Mouse (Mus musculus): Measurements from ENCODE around the gene Cyp2d11. TPM values are rescaled to one million over a fixed set of nuclear protein-coding genes. Genes with fewer than 3 reads are reported as not detected.

Cyp2d11 gene
- polyA plus RNA-seq, 1 experiment: not detected

GRCm38 (mm10) chr15:82433137-82433536 is 39.3 kb upstream of the Cyp2d11 start, which contains the start of gene Cyp2d9:
Gene Cyp2d9 (plus strand): TSS chr15:82433437.
- Histone ChIP-seq H3K4me3 (ENCODE audit: low read depth, low read length) (no peak within 1 kb of the TSS), H3K4me1 (ENCODE audit: control insufficient read depth, insufficient read depth, low read length) (no peaks in the 10 kb centered on the region), H3K27me3 (ENCODE audit: control insufficient read depth, insufficient read depth, low read length, poor library complexity, severe bottlenecking) (no peaks in the 10 kb centered on the region), H3K9me3 (replicated peaks; ENCODE audit: control insufficient read depth, insufficient read depth, low read length, poor library complexity, severe bottlenecking) (peaks cover 10% of the 10 kb centered on the region), H3K9ac (ENCODE audit: low read depth, poor library complexity, severe bottlenecking) (no peak within 1 kb of the TSS), H3K36me3 (ENCODE audit: control insufficient read depth, insufficient read depth, low read length, poor library complexity, severe bottlenecking) (no peaks in the 10 kb centered on the region), H3K27ac (ENCODE audit: insufficient read depth, low read length) (no peak within 1 kb of the TSS)
- no peak for TF ChIP-seq POLR2A (IDR thresholded peaks at IDR 0.05; ENCODE audit: insufficient read depth, low read length)
- TF ChIP-seq CTCF (IDR thresholded peaks at IDR 0.05; ENCODE audit: low read depth, low read length): no peak
- no peak for TF ChIP-seq EP300 (IDR thresholded peaks at IDR 0.05; ENCODE audit: insufficient read depth, low read depth, low read length)

DNA sequence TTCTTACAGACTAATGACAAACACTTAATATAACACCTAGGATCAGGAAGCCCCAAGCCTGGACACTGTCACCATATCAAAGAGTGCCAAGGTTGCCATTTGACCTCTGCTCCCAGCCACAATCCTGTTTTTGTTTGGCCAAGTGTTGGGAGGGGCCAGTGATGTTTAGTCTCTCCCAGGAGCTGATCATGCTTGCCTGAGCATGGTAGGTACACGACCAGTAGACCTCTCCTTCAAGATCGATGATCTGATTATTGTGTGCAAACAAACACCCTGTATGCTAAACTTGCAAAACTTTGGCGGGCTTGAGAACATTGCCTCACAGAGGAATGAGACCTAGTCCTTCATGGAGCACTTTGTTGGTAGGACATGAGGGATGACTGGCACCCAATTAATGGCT is 29.6 kb upstream of the Cyp2d11 start:
- TF ChIP-seq POLR2A (IDR thresholded peaks at IDR 0.05; ENCODE audit: insufficient read depth, low read length): no peak
- TF ChIP-seq CTCF (IDR thresholded peaks at IDR 0.05; ENCODE audit: low read depth, low read length): no peak
- TF ChIP-seq EP300 (IDR thresholded peaks at IDR 0.05; ENCODE audit: insufficient read depth, low read depth, low read length): no peak
- Histone ChIP-seq H3K9me3 (replicated peaks; ENCODE audit: control insufficient read depth, insufficient read depth, low read length, poor library complexity, severe bottlenecking) (0 out of 2 replicates have a peak, but pooled peaks cover 3% of the 10 kb centered on the region), H3K4me1 (ENCODE audit: control insufficient read depth, insufficient read depth, low read length) (no peaks in the 10 kb centered on the region), H3K9ac (ENCODE audit: low read depth, poor library complexity, severe bottlenecking) (no peak overlapping the region), H3K36me3 (ENCODE audit: control insufficient read depth, insufficient read depth, low read length, poor library complexity, severe bottlenecking) (no peaks in the 10 kb centered on the region), H3K27ac (ENCODE audit: insufficient read depth, low read length) (no peak overlapping the region), H3K4me3 (ENCODE audit: low read depth, low read length) (no peak overlapping the region), H3K27me3 (ENCODE audit: control insufficient read depth, insufficient read depth, low read length, poor library complexity, severe bottlenecking) (no peaks in the 10 kb centered on the region)

GRCm38 (mm10) chr15:82422935-82423334 is 29.1 kb upstream of the Cyp2d11 start:
- TF ChIP-seq EP300 (IDR thresholded peaks at IDR 0.05; ENCODE audit: insufficient read depth, low read depth, low read length) (no peak), CTCF (IDR thresholded peaks at IDR 0.05; ENCODE audit: low read depth, low read length) (no peak)
- Histone ChIP-seq H3K9me3 (replicated peaks; ENCODE audit: control insufficient read depth, insufficient read depth, low read length, poor library complexity, severe bottlenecking) (0 out of 2 replicates have a peak, but pooled peaks cover 1% of the 10 kb centered on the region), H3K4me3 (ENCODE audit: low read depth, low read length) (no peak overlapping the region), H3K9ac (ENCODE audit: low read depth, poor library complexity, severe bottlenecking) (no peak overlapping the region), H3K4me1 (ENCODE audit: control insufficient read depth, insufficient read depth, low read length) (no peaks in the 10 kb centered on the region), H3K36me3 (ENCODE audit: control insufficient read depth, insufficient read depth, low read length, poor library complexity, severe bottlenecking) (no peaks in the 10 kb centered on the region), H3K27ac (ENCODE audit: insufficient read depth, low read length) (no peak overlapping the region), H3K27me3 (ENCODE audit: control insufficient read depth, insufficient read depth, low read length, poor library complexity, severe bottlenecking) (no peaks in the 10 kb centered on the region)

- H3K9me3 ChIP-seq (replicated peaks; ENCODE audit: control insufficient read depth, insufficient read depth, low read length, poor library complexity, severe bottlenecking): no peaks in the 10 kb centered on the region
- H3K27ac ChIP-seq (ENCODE audit: insufficient read depth, low read length): no peak overlapping the region
- TF ChIP-seq POLR2A (IDR thresholded peaks at IDR 0.05; ENCODE audit: insufficient read depth, low read length): no peak
- TF ChIP-seq EP300 (IDR thresholded peaks at IDR 0.05; ENCODE audit: insufficient read depth, low read depth, low read length): no peak
- no peak for TF ChIP-seq CTCF (IDR thresholded peaks at IDR 0.05; ENCODE audit: low read depth, low read length)
- H3K36me3 ChIP-seq (ENCODE audit: control insufficient read depth, insufficient read depth, low read length, poor library complexity, severe bottlenecking): no peaks in the 10 kb centered on the region
- no peaks in the 10 kb centered on the region for H3K4me1 ChIP-seq (ENCODE audit: control insufficient read depth, insufficient read depth, low read length)
- no peak overlapping the region for H3K4me3 ChIP-seq (ENCODE audit: low read depth, low read length)
- no peaks in the 10 kb centered on the region for H3K27me3 ChIP-seq (ENCODE audit: control insufficient read depth, insufficient read depth, low read length, poor library complexity, severe bottlenecking)
- no peak overlapping the region for H3K9ac ChIP-seq (ENCODE audit: low read depth, poor library complexity, severe bottlenecking)
These were observed 24.8 kb upstream of the Cyp2d11 start for GRCm38 (mm10) chr15:82418616-82419015.

DNA sequence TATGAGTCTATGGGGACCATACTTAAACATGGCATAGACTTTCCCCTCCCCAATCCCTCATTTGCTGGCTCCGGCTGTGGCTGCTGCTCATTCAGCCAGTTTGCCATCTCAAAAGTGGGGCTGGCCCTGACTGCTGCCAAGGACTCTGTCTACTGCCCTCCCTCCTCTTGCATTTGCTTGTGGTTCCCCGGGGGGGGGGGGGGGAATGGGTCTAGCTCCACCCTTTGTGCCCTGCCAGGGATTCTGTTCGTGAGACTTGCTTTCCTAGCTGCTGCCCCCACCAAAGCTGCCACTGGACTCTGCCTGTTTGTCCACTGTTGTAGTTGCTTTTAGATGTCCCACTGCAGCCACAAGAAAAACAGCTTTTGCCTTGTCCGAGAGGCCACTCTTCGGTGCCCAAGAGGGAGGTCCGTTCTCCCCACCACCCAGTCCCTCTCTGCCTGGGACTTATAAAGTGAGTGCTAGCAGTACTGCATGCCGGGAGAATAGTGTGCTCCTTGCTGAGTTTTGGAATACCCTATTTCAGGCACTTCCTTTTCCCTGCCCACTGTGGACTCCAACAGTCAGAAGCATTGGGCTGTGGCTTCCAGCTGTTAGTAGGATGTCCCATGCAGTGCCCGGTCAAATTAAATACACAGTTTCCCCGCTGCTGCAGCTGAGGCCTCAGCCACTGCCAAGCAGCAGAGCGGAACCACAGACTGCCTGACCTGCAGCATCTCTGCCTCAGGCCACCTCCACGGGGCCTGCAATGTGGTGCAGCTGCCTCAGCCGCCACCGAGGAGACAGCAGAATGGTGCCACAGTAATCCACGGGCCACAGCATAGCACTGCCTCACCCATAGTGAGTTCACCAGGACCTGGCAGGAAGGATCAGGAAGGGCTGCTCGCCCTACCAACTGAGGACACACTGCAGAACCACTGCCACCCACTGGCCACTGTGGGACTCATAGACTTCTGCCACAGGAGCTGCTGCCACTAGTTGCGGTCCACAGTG is 23.3 kb upstream of the Cyp2d11 start:
- Histone ChIP-seq H3K4me3 (ENCODE audit: low read depth, low read length) (peak overlapping the region; percentile 40), H3K9me3 (replicated peaks; ENCODE audit: control insufficient read depth, insufficient read depth, low read length, poor library complexity, severe bottlenecking) (no peaks in the 10 kb centered on the region), H3K27me3 (ENCODE audit: control insufficient read depth, insufficient read depth, low read length, poor library complexity, severe bottlenecking) (no peaks in the 10 kb centered on the region), H3K27ac (ENCODE audit: insufficient read depth, low read length) (no peak overlapping the region), H3K9ac (ENCODE audit: low read depth, poor library complexity, severe bottlenecking) (no peak overlapping the region), H3K4me1 (ENCODE audit: control insufficient read depth, insufficient read depth, low read length) (no peaks in the 10 kb centered on the region), H3K36me3 (ENCODE audit: control insufficient read depth, insufficient read depth, low read length, poor library complexity, severe bottlenecking) (no peaks in the 10 kb centered on the region)
- TF ChIP-seq POLR2A (IDR thresholded peaks at IDR 0.05; ENCODE audit: insufficient read depth, low read length) (no peak), CTCF (IDR thresholded peaks at IDR 0.05; ENCODE audit: low read depth, low read length) (peak; percentile 66), EP300 (IDR thresholded peaks at IDR 0.05; ENCODE audit: insufficient read depth, low read depth, low read length) (no peak)

DNA sequence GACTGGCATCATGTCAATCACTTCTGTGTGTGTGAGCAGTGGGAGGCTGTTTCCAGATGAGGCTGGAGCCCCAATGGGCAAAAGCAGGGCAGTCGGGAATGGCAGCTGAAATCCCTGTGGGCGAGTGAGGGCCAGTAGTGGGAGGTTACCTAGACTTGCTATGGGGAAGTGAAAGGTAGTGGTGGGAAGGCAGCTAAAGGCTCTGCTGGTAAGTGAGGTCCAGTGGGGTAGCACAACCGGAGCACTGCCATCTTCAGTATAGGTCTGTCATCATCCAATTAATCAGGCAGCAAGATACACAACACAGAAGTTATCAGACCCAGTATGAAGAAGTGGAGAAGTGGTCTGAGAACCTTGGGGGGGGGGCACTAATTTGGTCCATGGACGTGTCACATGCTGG is 13.7 kb upstream of the Cyp2d11 start:
- Histone ChIP-seq H3K9me3 (replicated peaks; ENCODE audit: control insufficient read depth, insufficient read depth, low read length, poor library complexity, severe bottlenecking) (no peaks in the 10 kb centered on the region), H3K4me3 (ENCODE audit: low read depth, low read length) (no peak overlapping the region), H3K36me3 (ENCODE audit: control insufficient read depth, insufficient read depth, low read length, poor library complexity, severe bottlenecking) (no peaks in the 10 kb centered on the region), H3K27me3 (ENCODE audit: control insufficient read depth, insufficient read depth, low read length, poor library complexity, severe bottlenecking) (no peaks in the 10 kb centered on the region), H3K4me1 (ENCODE audit: control insufficient read depth, insufficient read depth, low read length) (no peaks in the 10 kb centered on the region), H3K27ac (ENCODE audit: insufficient read depth, low read length) (no peak overlapping the region), H3K9ac (ENCODE audit: low read depth, poor library complexity, severe bottlenecking) (no peak overlapping the region)
- TF ChIP-seq CTCF (IDR thresholded peaks at IDR 0.05; ENCODE audit: low read depth, low read length) (no peak), EP300 (IDR thresholded peaks at IDR 0.05; ENCODE audit: insufficient read depth, low read depth, low read length) (no peak), POLR2A (IDR thresholded peaks at IDR 0.05; ENCODE audit: insufficient read depth, low read length) (no peak)

All from ES-Bruce4 (cell line).